Mouse (Mus musculus) ES-E14 (cell line): ENCODE measurements around the gene Inhbb.

Source experiments
- MAFK ChIP-seq: IDR thresholded peaks from 2 replicates; pipeline ENCODE4 v1.6.1; 2014; ENCODE audit warnings: mild to moderate bottlenecking, low read depth, low read length, inconsistent platforms; ENCODE audit not compliant: insufficient read depth
- ZC3H11A ChIP-seq: IDR thresholded peaks from 2 replicates; pipeline ENCODE4 v1.6.1; 2012; ENCODE audit warnings: low read depth, mild to moderate bottlenecking, inconsistent platforms, low read length, borderline replicate concordance

DNA sequence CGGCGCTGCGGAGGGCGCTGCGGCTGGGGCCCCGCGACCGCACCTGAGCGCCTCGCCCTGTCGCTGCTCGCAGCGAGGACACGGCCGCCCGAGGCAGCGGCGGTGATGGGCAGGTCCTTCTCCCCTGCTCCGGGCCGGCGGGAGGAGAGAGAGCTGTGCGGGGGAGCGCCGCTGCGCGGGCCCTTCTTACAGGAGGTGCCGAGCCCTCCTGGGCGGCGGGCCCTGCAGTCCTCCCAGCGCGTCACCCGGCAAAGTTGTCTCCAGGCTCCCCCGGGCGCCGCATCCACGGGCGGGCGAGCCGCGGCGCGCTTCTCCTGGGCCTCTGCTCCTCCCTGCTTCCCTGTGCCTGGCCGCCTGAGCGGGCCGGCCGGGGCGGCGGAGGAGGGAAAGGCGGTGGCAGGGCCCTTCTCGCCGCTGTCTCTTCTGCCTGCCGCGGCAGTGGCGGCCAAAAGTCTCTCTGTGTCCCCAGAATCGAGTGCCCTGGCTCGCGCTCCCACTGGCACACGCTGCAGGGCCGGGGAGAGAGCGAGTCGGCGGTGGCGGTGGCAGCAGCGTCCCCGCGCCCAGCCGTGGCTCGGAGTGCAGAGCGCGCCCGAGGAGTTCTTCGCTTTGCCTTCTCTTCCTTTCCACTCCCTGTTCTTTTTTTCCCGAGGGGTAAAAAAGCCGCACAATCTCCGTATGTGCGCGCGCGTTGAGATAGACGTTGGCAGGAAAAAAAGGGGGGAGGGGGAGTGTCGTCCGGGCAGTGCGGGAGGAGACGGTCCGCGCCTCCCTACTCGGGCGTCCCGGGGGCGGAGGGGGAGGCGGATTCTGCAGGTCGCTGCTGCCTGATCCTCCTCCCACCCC lies at the start of gene Inhbb:
- TF ChIP-seq MAFK (no peak), ZC3H11A (no peak)
